Mouse (Mus musculus): Measurements from ENCODE around the gene 9130019O22Rik. TPM values are rescaled to one million over a fixed set of nuclear protein-coding genes. Genes with fewer than 3 reads are reported as not detected.
"Not testable (repeated sequence)": the region's sequence is repeated elsewhere in the genome, so short reads cannot be mapped to it uniquely, and the experiment has no call there.

9130019O22Rik gene
- polyA plus RNA-seq, 1 experiment from 2014 or later = 3.9 TPM

GRCm38 (mm10) chr7:127371213-127371612 is 15.8 kb downstream of the 9130019O22Rik start:
- H3K27me3 ChIP-seq = no peaks in the 10 kb centered on the region
- peaks cover 4% of the 10 kb centered on the region; the same call in 1 of the 2 replicates for H3K4me1 ChIP-seq (replicated peaks)
- H3K9ac ChIP-seq = no peak overlapping the region
- H3K4me3 ChIP-seq = no peak overlapping the region
- H3K9me3 ChIP-seq = no peaks in the 10 kb centered on the region
- ATAC-seq (ENCODE audit: low FRiP score, low read depth) = no peak
- no peak overlapping the region for H3K27ac ChIP-seq (replicated peaks)
- 83% methylated on average over 2 of the region's 2 CpGs for WGBS
- no peak overlapping the region for H3K4me2 ChIP-seq
- H3K36me3 ChIP-seq = peaks cover 9% of the 10 kb centered on the region; the same call in 1 of the 2 replicates

GRCm38 (mm10) chr7:127366249-127366648 is 20.7 kb downstream of the 9130019O22Rik start:
- Histone ChIP-seq H3K9me3 (no peaks in the 10 kb centered on the region), H3K27ac (replicated peaks) (no peak overlapping the region), H3K9ac (no peak overlapping the region), H3K27me3 (no peaks in the 10 kb centered on the region; the same call in 1 of the 2 replicates), H3K4me2 (no peak overlapping the region), H3K4me3 (no peak overlapping the region), H3K4me1 (replicated peaks) (peaks cover 14% of the 10 kb centered on the region), H3K36me3 (no peaks in the 10 kb centered on the region)
- no peak for ATAC-seq (ENCODE audit: low FRiP score, low read depth)
- WGBS = 89% methylated on average over 3 of the region's 3 CpGs

- Histone ChIP-seq H3K36me3 (no peaks in the 10 kb centered on the region), H3K4me1 (replicated peaks) (peaks cover 14% of the 10 kb centered on the region), H3K27me3 (peaks cover 4% of the 10 kb centered on the region; the same call in 1 of the 2 replicates), H3K27ac (replicated peaks) (no peak overlapping the region), H3K4me3 (peak overlapping the region; percentile 38), H3K9ac (peak overlapping the region; percentile 46; the same call in 1 of the 2 replicates), H3K4me2 (peak overlapping the region; percentile 72), H3K9me3 (no peaks in the 10 kb centered on the region)
- WGBS = 42% methylated on average over 4 of the region's 4 CpGs
- no peak for ATAC-seq (ENCODE audit: low FRiP score, low read depth)
Observed at GRCm38 (mm10) chr7:127364166-127364565, 22.8 kb downstream of the 9130019O22Rik start.

- Histone ChIP-seq H3K36me3 (no peaks in the 10 kb centered on the region), H3K9ac (peak overlapping the region; percentile 46), H3K4me3 (peak overlapping the region; percentile 38), H3K27me3 (peaks cover 4% of the 10 kb centered on the region; the same call in 1 of the 2 replicates), H3K4me2 (peak overlapping the region; percentile 72), H3K4me1 (replicated peaks) (peaks cover 14% of the 10 kb centered on the region), H3K27ac (replicated peaks) (peak overlapping the region; percentile 61), H3K9me3 (no peaks in the 10 kb centered on the region)
- WGBS = 2% methylated on average over 24 of the region's 24 CpGs
- ATAC-seq (ENCODE audit: low FRiP score, low read depth) = peak; percentile 74
Observed at GRCm38 (mm10) chr7:127363475-127363921, 23.5 kb downstream of the 9130019O22Rik start.

- not testable (repeated sequence) for H3K27ac ChIP-seq (replicated peaks); H3K9me3 ChIP-seq; H3K36me3 ChIP-seq; H3K27me3 ChIP-seq; ATAC-seq (ENCODE audit: low FRiP score, low read depth)
- Histone ChIP-seq H3K4me3 (peak overlapping the region; percentile 21; the same call in 1 of the 2 replicates), H3K4me1 (replicated peaks) (peaks cover 14% of the 10 kb centered on the region), H3K9ac (peak overlapping the region; percentile 13; the same call in 1 of the 2 replicates), H3K4me2 (peak overlapping the region; percentile 44)
- WGBS = 16% methylated on average over 13 of the region's 13 CpGs
Observed at GRCm38 (mm10) chr7:127362418-127362817, 24.5 kb downstream of the 9130019O22Rik start.

- Histone ChIP-seq H3K27ac (replicated peaks) (no peak overlapping the region), H3K9me3 (no peaks in the 10 kb centered on the region), H3K4me3 (no peak overlapping the region), H3K27me3 (peaks cover 13% of the 10 kb centered on the region), H3K4me1 (replicated peaks) (peaks cover 14% of the 10 kb centered on the region), H3K9ac (no peak overlapping the region), H3K36me3 (no peaks in the 10 kb centered on the region), H3K4me2 (no peak overlapping the region)
- WGBS = 54% methylated on average over 13 of the region's 13 CpGs
- no peak for ATAC-seq (ENCODE audit: low FRiP score, low read depth)
Observed at GRCm38 (mm10) chr7:127361449-127361848, 25.5 kb downstream of the 9130019O22Rik start.

- WGBS = 85% methylated on average over 4 of the region's 4 CpGs
- no peak overlapping the region for H3K27ac ChIP-seq (replicated peaks)
- no peak overlapping the region for H3K9ac ChIP-seq
- no peak overlapping the region for H3K4me2 ChIP-seq
- H3K4me3 ChIP-seq = no peak overlapping the region
- no peak for ATAC-seq (ENCODE audit: low FRiP score, low read depth)
- H3K27me3 ChIP-seq = peaks cover 13% of the 10 kb centered on the region
- no peaks in the 10 kb centered on the region for H3K9me3 ChIP-seq
- H3K36me3 ChIP-seq = no peaks in the 10 kb centered on the region
- peaks cover 14% of the 10 kb centered on the region for H3K4me1 ChIP-seq (replicated peaks)
Observed at GRCm38 (mm10) chr7:127360265-127360664, 26.7 kb downstream of the 9130019O22Rik start.

- H3K36me3 ChIP-seq = no peaks in the 10 kb centered on the region
- peaks cover 13% of the 10 kb centered on the region for H3K27me3 ChIP-seq
- no peak overlapping the region for H3K27ac ChIP-seq (replicated peaks)
- H3K9me3 ChIP-seq = no peaks in the 10 kb centered on the region
- ATAC-seq (ENCODE audit: low FRiP score, low read depth) = no peak
- H3K4me3 ChIP-seq = no peak overlapping the region
- no peak overlapping the region for H3K4me2 ChIP-seq
- H3K4me1 ChIP-seq (replicated peaks) = peaks cover 3% of the 10 kb centered on the region
- H3K9ac ChIP-seq = no peak overlapping the region
- 73% methylated on average over 4 of the region's 4 CpGs for WGBS
Observed at GRCm38 (mm10) chr7:127358472-127358871, 28.5 kb downstream of the 9130019O22Rik start.

- Histone ChIP-seq H3K4me1 (replicated peaks) (no peaks in the 10 kb centered on the region; the same call in 1 of the 2 replicates), H3K27me3 (peaks cover 13% of the 10 kb centered on the region), H3K4me2 (no peak overlapping the region), H3K9ac (no peak overlapping the region), H3K4me3 (no peak overlapping the region), H3K36me3 (no peaks in the 10 kb centered on the region), H3K27ac (replicated peaks) (no peak overlapping the region), H3K9me3 (no peaks in the 10 kb centered on the region)
- WGBS = 64% methylated on average over 2 of the region's 2 CpGs
- ATAC-seq (ENCODE audit: low FRiP score, low read depth) = no peak
Observed at GRCm38 (mm10) chr7:127357871-127358270, 29.1 kb downstream of the 9130019O22Rik start.

GRCm38 (mm10) chr7:127355796-127356195 is 31.2 kb downstream of the 9130019O22Rik start:
- WGBS = 64% methylated on average over 3 of the region's 3 CpGs
- ATAC-seq (ENCODE audit: low FRiP score, low read depth) = no peak

GRCm38 (mm10) chr7:127351230-127352004 is 35.5 kb downstream of the 9130019O22Rik start:
- Histone ChIP-seq H3K4me3 (no peak overlapping the region), H3K4me2 (no peak overlapping the region), H3K27me3 (no peaks in the 10 kb centered on the region), H3K27ac (replicated peaks) (no peak overlapping the region), H3K9ac (no peak overlapping the region), H3K36me3 (no peaks in the 10 kb centered on the region), H3K4me1 (replicated peaks) (peaks cover 7% of the 10 kb centered on the region), H3K9me3 (no peaks in the 10 kb centered on the region)
- no peak for ATAC-seq (ENCODE audit: low FRiP score, low read depth)
- 88% methylated on average over 5 of the region's 5 CpGs for WGBS

More at GRCm38 (mm10) chr7:127355796-127356195, 31.2 kb downstream of the 9130019O22Rik start:
- H3K9me3 ChIP-seq = no peaks in the 10 kb centered on the region
- peaks cover 13% of the 10 kb centered on the region for H3K27me3 ChIP-seq
- H3K4me1 ChIP-seq (replicated peaks) = no peaks in the 10 kb centered on the region
- H3K4me2 ChIP-seq = no peak overlapping the region
- no peak overlapping the region for H3K4me3 ChIP-seq
- no peak overlapping the region for H3K27ac ChIP-seq (replicated peaks)
- H3K9ac ChIP-seq = no peak overlapping the region
- H3K36me3 ChIP-seq = no peaks in the 10 kb centered on the region

- H3K36me3 ChIP-seq = peaks cover 10% of the 10 kb centered on the region; the same call in 1 of the 2 replicates
- 15% methylated on average over 8 of the region's 8 CpGs for WGBS
- no peaks in the 10 kb centered on the region for H3K9me3 ChIP-seq
- no peaks in the 10 kb centered on the region for H3K27me3 ChIP-seq
- H3K4me1 ChIP-seq (replicated peaks) = peaks cover 28% of the 10 kb centered on the region
- peak overlapping the region; percentile 90; the same call in 1 of the 2 replicates for H3K4me3 ChIP-seq
- ATAC-seq (ENCODE audit: low FRiP score, low read depth) = no peak
- 0 out of 2 replicates have a peak overlapping the region, but pooled peaks have one; percentile 96 for H3K9ac ChIP-seq
- H3K27ac ChIP-seq (replicated peaks) = no peak overlapping the region
- H3K4me2 ChIP-seq = peak overlapping the region; percentile 81
Observed at GRCm38 (mm10) chr7:127346676-127347075, 40.3 kb downstream of the 9130019O22Rik start.

All from hindbrain, embryonic 15.5 days (tissue).